Mouse (Mus musculus) testis, adult 2 months (tissue): ENCODE data around the gene Ap1m1.

Source experiments
- CTCF ChIP-seq: fragments of 200-500 bp; IDR thresholded peaks from 2 replicates; pipeline ENCODE4 v1.5.1; 2012; ENCODE audit warnings: low read depth, mild to moderate bottlenecking, inconsistent platforms, low read length, moderate library complexity; ENCODE audit not compliant: control insufficient read depth, insufficient read depth, insufficient replicate concordance
- POLR2A ChIP-seq: fragments of 200-500 bp; IDR thresholded peaks from 2 replicates; pipeline ENCODE4 v1.6.1; 2012; ENCODE audit warnings: low read depth, mild to moderate bottlenecking, inconsistent platforms, low read length, moderate library complexity; ENCODE audit not compliant: control insufficient read depth

DNA sequence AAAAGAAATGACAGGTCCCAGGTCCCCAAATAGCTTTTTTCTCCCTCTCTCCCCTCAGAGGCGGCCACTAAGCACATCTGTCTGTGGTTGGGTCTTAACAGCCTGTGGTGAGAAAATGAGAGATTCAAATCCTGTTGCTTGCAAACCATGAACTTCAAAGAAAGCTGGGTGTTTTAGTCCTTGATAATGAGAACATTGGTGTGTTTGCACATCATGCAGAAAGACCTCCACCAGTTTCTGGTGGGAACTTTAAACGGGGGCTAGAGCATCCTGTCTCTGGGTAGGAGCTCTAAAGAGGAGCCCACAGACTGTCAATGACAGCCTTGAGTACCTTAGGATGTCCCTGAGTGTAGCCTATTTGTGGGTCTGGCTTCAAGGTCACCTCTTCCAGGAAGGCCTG lies 51.3 kb downstream of the Ap1m1 start:
- TF ChIP-seq CTCF = no peak
- no peak for TF ChIP-seq POLR2A
